Mouse (Mus musculus) gastrocnemius, adult 18-20 months (tissue): ENCODE results near the gene Rab6a. TPM values are rescaled to one million over a fixed set of nuclear protein-coding genes. Genes with fewer than 3 reads are reported as not detected.
"Not testable (repeated sequence)": the region's sequence is repeated elsewhere in the genome, so short reads cannot be mapped to it uniquely, and the experiment has no call there.

Experiments
- DNase-seq: peaks from one replicate; pipeline ENCODE4 v3.0.0; 2021; ENCODE audit warnings: low spot score
- long read RNA-seq, 2 experiments: library from polyadenylated mRNA; stranded (forward); transcript quantifications; one replicate each; pipeline ENCODE4 v2.0.0; 2021
- total RNA-seq, 2 experiments: library from RNA; stranded (reverse); gene quantifications; 2 replicates each; pipeline ENCODE4 v1.2.3; 2021

Rab6a gene
- total RNA-seq, result 10 to 100 TPM; 65.5 to 68.8 TPM
- long read RNA-seq, experiment 1, transcript Rab6a-201 (8 exons, 3,214 nt), result major isoform, 123 of 143 reads
- long read RNA-seq, experiment 1, partial matches to known transcripts, result 13 of 143 reads
- long read RNA-seq, experiment 1, other reads (novel, unspliced or antisense), result 3 of 143 reads
- long read RNA-seq, experiment 2, transcript Rab6a-201 (8 exons, 3,214 nt), result major isoform, 94 of 108 reads
- long read RNA-seq, experiment 2, transcript Rab6a-202 (8 exons, 3,110 nt), result minor isoform, 6 of 108 reads
- long read RNA-seq, experiment 2, partial matches to known transcripts, result 1 of 108 reads
- long read RNA-seq, experiment 2, other reads (novel, unspliced or antisense), result 6 of 108 reads

DNA sequence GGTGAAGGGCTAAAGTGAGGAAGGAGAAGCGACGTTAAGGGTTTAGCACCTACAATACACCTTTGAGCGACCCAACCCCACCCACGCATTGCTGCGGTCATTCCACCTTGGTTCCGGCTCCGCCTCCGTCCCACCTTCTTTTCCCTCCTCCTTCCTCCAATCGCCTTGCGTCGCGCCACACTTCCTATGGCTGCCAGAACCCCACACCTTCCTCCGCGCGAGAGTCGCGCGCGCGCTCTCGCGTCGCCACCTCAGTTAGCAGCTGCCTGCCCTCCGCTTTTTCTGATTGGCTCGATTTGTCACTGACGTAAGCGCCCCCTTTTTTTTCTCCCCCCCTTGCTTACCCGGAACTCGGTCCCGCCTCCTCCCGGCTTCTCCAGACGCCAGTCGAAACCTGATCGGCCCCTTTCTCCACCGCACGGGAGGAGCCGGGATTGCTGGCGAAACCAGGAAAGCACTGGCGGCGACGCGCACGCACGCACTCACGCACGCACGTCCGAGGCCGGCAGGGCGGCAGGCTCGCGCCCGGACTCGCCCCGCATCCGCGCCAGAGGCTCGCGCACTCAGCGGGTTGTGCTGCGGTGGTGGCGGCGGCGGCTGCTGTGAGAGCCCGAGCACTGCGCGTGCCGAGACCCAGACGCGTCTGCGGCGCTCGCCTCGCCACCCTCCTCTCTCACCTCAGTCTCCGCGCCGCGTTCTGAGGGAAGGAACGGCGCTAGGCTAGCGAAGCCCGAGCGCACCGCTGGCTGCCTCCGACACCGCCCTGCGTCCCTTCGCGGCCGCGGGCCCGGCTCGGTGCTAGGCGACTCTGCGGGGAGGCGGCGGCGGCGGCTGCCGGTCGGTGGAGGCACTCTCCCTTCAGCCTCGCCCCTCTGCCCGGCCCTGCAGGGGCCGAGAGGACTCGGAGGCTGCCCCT, at the start of gene Rab6a:
Rab6a (plus strand) TSS at position 197 of the 916 bp plus-strand sequence.
- DNase-seq, result peak; percentile 99

DNA sequence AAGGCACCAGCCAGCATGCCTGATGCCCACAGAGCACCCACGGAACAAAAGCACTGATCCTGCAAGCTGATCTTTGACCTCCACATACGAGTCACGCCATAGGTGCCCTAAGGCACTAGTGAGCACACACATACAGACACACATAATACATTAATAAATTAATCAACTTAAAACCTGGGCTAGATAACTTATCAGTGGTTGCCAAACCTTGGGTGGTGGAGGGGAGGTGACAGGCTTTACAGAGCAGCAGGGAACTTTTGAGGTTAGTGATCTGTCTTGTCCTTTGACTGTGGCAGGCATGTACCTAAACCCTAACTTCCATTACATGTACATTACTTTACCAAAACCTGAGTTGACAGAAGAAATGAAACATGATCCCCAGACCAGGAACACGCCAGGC, 47.9 kb upstream of the Rab6a start:
- DNase-seq, result no peak

DNA sequence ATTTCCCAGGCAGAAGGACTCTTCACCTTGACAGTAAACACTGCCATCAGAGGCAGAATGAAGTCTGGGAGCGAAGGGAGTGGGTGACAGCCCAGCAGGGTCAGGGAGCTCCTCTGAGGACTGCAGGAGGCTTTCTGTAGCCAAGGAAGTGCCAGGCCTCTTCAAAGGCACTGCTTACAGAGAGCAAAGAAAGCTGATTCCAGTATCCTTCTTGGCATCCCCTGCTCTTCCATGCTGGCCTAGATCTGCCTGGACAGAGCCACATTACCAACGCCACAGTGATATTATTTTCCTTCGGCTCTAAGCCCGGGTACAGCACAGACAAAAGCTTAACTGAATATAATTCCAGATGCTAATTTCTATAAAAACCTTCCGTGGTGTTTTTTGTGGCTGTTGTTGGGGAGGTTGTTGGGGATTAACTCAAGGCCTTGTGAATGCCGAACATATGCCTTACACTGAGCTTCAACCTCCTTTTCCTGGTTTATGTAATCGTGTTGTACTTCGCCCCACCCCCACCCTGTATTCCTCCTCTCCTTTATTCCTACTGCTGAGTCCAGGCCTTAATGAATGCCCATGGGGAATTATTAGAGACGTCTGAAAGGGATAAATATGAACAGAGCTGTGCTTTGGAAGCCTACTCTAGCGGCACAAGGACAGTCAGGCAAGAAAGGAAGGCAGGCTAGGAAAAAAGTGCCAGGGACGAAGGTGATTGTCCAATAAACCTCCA, 45.2 kb upstream of the Rab6a start:
- peak; percentile 53 for DNase-seq

DNA sequence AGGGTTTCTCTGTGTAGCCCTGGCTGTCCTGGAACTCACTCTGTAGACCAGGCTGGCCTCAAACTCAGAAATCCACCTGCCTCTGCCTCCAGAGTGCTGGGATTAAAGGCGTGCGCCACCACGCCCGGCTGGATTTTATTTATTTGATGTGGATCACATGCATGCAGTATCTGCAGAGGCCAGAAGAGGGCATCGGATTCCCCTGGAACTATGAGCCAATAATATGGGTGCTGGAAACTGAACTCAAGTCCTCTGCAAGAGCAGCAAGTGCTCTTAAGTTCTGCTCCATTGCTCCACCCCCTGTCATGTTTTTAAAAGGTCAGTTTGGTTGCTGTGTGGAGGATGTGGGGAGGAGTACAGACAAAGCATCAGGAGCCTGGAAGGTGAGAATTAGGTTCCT, 40.0 kb upstream of the Rab6a start:
- not testable (repeated sequence) for DNase-seq

GRCm38 (mm10) chr7:100569907-100570306, 37.3 kb upstream of the Rab6a start:
- DNase-seq, result no peak

- DNase-seq, result no peak
Measured at GRCm38 (mm10) chr7:100570930-100571715, 36.1 kb upstream of the Rab6a start.

GRCm38 (mm10) chr7:100572061-100572460, 35.1 kb upstream of the Rab6a start:
- no peak for DNase-seq

DNA sequence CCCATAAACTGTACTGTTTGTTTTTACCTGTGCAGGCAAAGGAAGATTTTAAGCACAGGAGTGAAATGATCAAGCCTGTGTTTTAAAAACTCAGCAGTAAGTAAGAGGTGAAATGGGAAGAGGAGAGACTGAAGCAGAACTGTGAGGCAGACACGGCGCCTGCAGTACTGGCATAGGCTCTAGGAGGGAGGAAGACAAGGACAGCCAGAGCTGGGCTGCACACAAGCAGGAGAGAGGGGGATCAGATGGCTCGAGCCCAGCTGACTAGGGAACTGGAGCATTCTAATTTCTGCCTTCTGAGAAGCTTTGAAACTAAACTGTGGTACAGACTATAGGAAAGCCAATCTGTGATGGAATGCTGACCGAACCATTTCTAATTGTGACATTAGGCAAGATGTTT, 34.5 kb upstream of the Rab6a start:
- no peak for DNase-seq

DNA sequence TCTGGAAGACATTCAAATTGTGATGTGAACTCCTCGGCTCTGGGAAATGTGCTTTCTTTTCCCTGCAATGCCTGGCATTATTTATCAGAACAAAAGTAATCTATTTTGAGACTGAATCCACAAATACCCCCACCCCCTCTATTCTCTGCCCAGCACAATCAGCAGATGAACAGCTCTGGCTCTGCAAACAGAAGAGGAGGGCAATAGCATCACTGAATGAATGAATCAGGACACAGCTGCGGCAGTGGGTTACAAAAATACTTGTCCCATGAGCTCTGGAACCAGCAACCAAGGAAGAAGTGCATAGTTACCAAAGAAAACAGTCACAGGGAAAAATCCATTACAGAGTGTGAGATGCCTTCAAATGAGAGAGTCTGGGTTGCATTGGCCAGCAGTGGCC, 28.4 kb upstream of the Rab6a start:
- DNase-seq, result no peak

- no peak for DNase-seq
Measured at GRCm38 (mm10) chr7:100582235-100582634, 25.0 kb upstream of the Rab6a start.

DNA sequence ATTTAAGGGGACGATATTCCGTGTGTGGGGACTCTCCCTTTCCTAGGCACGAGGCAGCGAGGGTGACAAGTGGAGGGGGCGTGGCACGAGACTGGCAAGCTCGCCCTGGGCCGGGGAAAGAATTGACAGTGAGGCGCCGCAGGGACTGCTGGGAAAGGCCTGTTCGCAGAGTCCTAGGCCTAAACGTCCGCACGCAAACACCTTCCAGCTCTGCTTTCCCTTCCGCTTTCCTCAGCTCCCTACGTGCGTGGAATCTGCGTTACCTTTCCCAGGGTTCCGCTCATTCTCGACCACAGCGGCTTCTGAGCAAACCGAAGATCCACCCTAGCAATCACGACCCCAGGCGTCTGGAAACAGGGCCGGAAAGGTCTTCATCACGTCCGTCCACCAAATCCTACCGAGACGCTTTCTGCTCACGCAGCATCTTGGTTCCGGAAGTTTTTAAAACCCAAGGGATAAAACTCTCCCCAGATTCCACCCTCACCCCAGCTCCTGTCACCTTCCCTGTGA, 24.4 kb upstream of the Rab6a start:
- DNase-seq, result peak; percentile 91

GRCm38 (mm10) chr7:100589816-100590215, 17.4 kb upstream of the Rab6a start:
- no peak for DNase-seq

GRCm38 (mm10) chr7:100590504-100590844, 16.7 kb upstream of the Rab6a start:
- no peak for DNase-seq

DNA sequence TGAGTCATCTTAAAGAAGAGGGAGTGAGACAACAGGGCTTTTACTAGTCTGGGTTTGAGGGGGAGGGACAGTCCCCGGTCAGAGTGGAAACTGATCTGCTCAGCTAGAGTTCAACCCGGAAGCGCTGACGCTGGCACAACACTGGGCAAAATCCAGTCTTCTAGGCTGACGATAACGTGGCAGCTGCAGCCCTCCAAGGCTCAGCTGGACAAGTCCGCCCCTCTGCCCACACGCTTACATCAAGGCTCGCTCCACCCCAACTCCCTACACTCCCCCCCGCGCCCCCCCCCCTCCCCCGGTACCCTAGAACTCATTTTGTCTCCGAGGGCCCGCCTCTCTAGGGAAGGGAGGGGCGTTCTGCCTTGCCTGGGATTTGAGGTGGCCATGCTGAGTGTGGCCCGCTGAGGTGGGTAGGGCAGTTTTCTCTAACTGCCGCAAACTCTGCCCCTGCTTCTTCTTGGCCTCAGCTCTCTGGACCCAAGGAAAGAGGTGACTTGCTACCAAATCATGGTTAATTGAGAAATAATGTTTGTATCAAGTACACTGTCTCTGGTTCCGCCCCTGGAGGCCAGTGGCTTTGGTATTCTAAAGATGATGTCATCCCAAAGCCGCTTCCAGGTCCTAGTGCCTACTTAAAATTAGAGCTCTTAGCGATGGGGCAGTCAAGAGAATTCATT, 16.2 kb upstream of the Rab6a start:
- DNase-seq, result peak; percentile 86

- no peak for DNase-seq
Measured at GRCm38 (mm10) chr7:100591522-100591852, 15.7 kb upstream of the Rab6a start.

GRCm38 (mm10) chr7:100593349-100593748, 13.9 kb upstream of the Rab6a start:
- no peak for DNase-seq

DNA sequence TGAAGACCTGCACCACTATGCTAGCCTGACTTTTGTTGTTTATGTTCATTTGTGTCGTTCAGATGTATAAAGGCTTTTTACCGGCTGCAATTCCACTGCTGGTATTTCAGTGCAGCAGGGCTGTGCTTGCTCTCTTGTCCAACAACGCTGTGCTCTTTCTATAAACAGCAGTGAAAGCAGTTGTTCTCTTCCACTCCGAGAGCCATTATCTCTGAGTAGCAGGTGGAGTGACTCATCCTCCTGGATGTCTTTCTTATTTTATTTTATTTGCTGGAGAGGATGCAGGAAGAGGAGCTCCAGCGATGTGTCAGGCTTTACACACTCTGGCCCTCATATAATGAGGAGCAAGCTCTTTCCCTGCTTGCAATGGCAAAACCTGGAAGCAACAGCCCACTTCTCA, 7.0 kb upstream of the Rab6a start:
- no peak for DNase-seq

DNA sequence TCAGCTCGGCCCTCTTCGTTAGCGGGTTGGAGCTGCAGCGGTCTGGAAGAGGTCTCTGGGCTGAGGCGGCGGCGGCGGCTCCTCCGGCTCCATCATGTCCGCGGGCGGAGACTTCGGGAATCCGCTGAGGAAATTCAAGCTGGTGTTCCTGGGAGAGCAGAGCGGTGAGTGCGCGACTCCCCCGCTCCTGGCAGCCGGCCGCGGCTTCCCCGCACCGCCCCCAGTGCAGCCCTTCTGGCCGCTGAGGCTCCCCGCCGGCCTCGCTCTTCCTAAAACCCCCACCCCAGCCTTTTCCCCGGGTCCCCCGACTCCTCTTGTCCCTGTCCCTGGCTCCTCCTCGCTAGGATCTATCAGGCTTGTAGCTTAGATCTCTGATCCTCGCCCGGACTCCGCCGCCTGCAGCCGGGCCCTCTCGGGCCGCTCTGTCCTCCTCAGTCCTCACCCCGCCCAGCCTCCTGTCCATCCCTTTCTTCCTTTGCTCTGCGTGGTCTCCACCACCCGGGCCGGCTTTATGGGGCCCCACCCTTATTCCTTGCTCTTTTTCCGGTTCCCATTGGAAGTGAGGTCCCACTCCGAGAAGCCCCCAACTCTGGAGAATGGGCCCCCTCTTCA, 1.0 kb downstream of the Rab6a start, which contains the start of gene Mrpl48:
Mrpl48 (minus strand) TSS at position 172 of the 612 bp plus-strand sequence.
- DNase-seq, result peak; percentile 50

- no peak for DNase-seq
Measured at GRCm38 (mm10) chr7:100608910-100609309, 1.7 kb downstream of the Rab6a start.
